Comparison of ENCODE assay signal across 8 mouse cellular contexts in genomic region chr16:17553910-17554685, GRCm38 (mm10). TPM values are rescaled to one million over a fixed set of nuclear protein-coding genes. Genes with fewer than 3 reads are reported as not detected.
DNase-seq lines count a peak whose midpoint lies in the region; ATAC-seq and TF ChIP-seq lines count a peak whose summit lies in the region.

No protein-coding gene starts in this region.

- peak; percentile 31 to 57 for DNase-seq in heart, adult 18-20 months
- no peak for DNase-seq in heart, adult 8-10 months (ENCODE audit: low spot score)
- peak; percentile 83 for DNase-seq in embryo, embryonic 11 days
- peak; percentile 52 for DNase-seq in hindbrain, embryonic 11.5 days (ENCODE audit: low spot score)
- DNase-seq in limb, embryonic 14.5 days (ENCODE audit: low spot score), result peak; percentile 83
- peak; percentile 64 for DNase-seq in midbrain, embryonic 14.5 days
- DNase-seq in thymus, postnatal 0 days (ENCODE audit: low spot score), result peak; percentile 93
- DNase-seq in Muller cell, postnatal 12 days (ENCODE audit: inconsistent ontology term), result no peak

- 0 out of 2 replicates have a peak overlapping the region, but pooled peaks have one; percentile 8 for H3K4me3 ChIP-seq in hindbrain, embryonic 11.5 days (ENCODE audit: low read depth, low read length)
- H3K4me3 ChIP-seq in limb, embryonic 14.5 days (replicated peaks; ENCODE audit: low read length), result peak overlapping the region; percentile 14; the same call in 1 of the 2 replicates
- H3K4me3 ChIP-seq in midbrain, embryonic 14.5 days (replicated peaks; ENCODE audit: low read depth, low read length), result no peak overlapping the region

- no peaks in the 10 kb centered on the region for H3K36me3 ChIP-seq in hindbrain, embryonic 11.5 days (ENCODE audit: control insufficient read depth, insufficient read depth, low read length)
- H3K36me3 ChIP-seq in limb, embryonic 14.5 days (ENCODE audit: control insufficient read depth, insufficient read depth, low read length), result no peaks in the 10 kb centered on the region
- H3K36me3 ChIP-seq in midbrain, embryonic 14.5 days (ENCODE audit: control insufficient read depth, insufficient read depth, low read length), result no peaks in the 10 kb centered on the region

- no peaks in the 10 kb centered on the region for H3K9me3 ChIP-seq in hindbrain, embryonic 11.5 days (ENCODE audit: control insufficient read depth, low read length)
- H3K9me3 ChIP-seq in limb, embryonic 14.5 days (ENCODE audit: control insufficient read depth, low read length), result no peaks in the 10 kb centered on the region
- H3K9me3 ChIP-seq in midbrain, embryonic 14.5 days (ENCODE audit: control insufficient read depth, low read length), result no peaks in the 10 kb centered on the region

- peak; percentile 83 for ATAC-seq in hindbrain, embryonic 11.5 days (ENCODE audit: low FRiP score)
- peak; percentile 87 for ATAC-seq in limb, embryonic 14.5 days (ENCODE audit: low FRiP score, low read depth)
- ATAC-seq in midbrain, embryonic 14.5 days (ENCODE audit: low FRiP score, low TSS enrichment), result peak; percentile 50

- H3K4me1 ChIP-seq in hindbrain, embryonic 11.5 days (replicated peaks; ENCODE audit: control insufficient read depth, insufficient read depth, low read length), result peaks cover 21% of the 10 kb centered on the region
- peaks cover 19% of the 10 kb centered on the region for H3K4me1 ChIP-seq in limb, embryonic 14.5 days (ENCODE audit: control insufficient read depth, insufficient read depth, low read length)
- peaks cover 21% of the 10 kb centered on the region for H3K4me1 ChIP-seq in midbrain, embryonic 14.5 days (ENCODE audit: control insufficient read depth, insufficient read depth, low read length)

- peak overlapping the region; percentile 42 for H3K9ac ChIP-seq in hindbrain, embryonic 11.5 days (ENCODE audit: low read depth, low read length)
- H3K9ac ChIP-seq in limb, embryonic 14.5 days (ENCODE audit: low read depth, low read length, severe bottlenecking), result peak overlapping the region; percentile 3; the same call in 1 of the 2 replicates
- no peak overlapping the region; the same call in 1 of the 2 replicates for H3K9ac ChIP-seq in midbrain, embryonic 14.5 days (replicated peaks; ENCODE audit: low read length)

- no peaks in the 10 kb centered on the region for H3K27me3 ChIP-seq in hindbrain, embryonic 11.5 days (ENCODE audit: control insufficient read depth, insufficient read depth, low read length)
- H3K27me3 ChIP-seq in limb, embryonic 14.5 days (ENCODE audit: control insufficient read depth, insufficient read depth, low read length), result no peaks in the 10 kb centered on the region
- no peaks in the 10 kb centered on the region for H3K27me3 ChIP-seq in midbrain, embryonic 14.5 days (ENCODE audit: control insufficient read depth, insufficient read depth, low read length)

- H3K4me2 ChIP-seq in hindbrain, embryonic 11.5 days (replicated peaks; ENCODE audit: low read depth, low read length), result peak overlapping the region; percentile 42
- H3K4me2 ChIP-seq in limb, embryonic 14.5 days (replicated peaks; ENCODE audit: low read depth, low read length, severe bottlenecking), result peak overlapping the region; percentile 44
- H3K4me2 ChIP-seq in midbrain, embryonic 14.5 days (ENCODE audit: low read length), result peak overlapping the region; percentile 41

- TF ChIP-seq POLR2A in limb, embryonic 14.5 days (IDR thresholded peaks at IDR 0.05; ENCODE audit: borderline replicate concordance, extremely low read depth, insufficient read depth, insufficient read length), result no peak

- 7% methylated on average over 18 of the region's 18 CpGs for WGBS in hindbrain, embryonic 11.5 days
- WGBS in limb, embryonic 14.5 days, result 10% methylated on average over 18 of the region's 18 CpGs
- WGBS in midbrain, embryonic 14.5 days, result 4% methylated on average over 18 of the region's 18 CpGs

- peak overlapping the region; percentile 51 for H3K27ac ChIP-seq in hindbrain, embryonic 11.5 days (ENCODE audit: low read depth, low read length)
- peak overlapping the region; percentile 56; the same call in 1 of the 2 replicates for H3K27ac ChIP-seq in limb, embryonic 14.5 days (replicated peaks; ENCODE audit: low read depth, low read length)
- peak overlapping the region; percentile 20; the same call in 1 of the 2 replicates for H3K27ac ChIP-seq in midbrain, embryonic 14.5 days (replicated peaks; ENCODE audit: low read depth, low read length)

RNA-seq across cellular contexts. Expression of gene Lrrc74b, which starts 6.9 kb away (rescaled TPM):
- not detected for total RNA-seq in heart, adult 18-20 months (2021)
- total RNA-seq in heart, adult 8-10 months (2022), result not detected
- polyA plus RNA-seq in hindbrain, embryonic 11.5 days (2014; fragmentation: Nextera tagmentation; extraction: Ambion mirVana), result 0.52 and 1.1 TPM in 2 replicates
- polyA plus RNA-seq in limb, embryonic 14.5 days (2012; rRNA removed), result 0.08 and 0.23 TPM in 2 replicates
- polyA plus RNA-seq in limb, embryonic 14.5 days (2014; fragmentation: Nextera tagmentation; extraction: Ambion mirVana), result 0.29 TPM in 1 of 2 replicates, not detected in the other
- polyA plus RNA-seq in midbrain, embryonic 14.5 days (2014; fragmentation: Nextera tagmentation; extraction: Ambion mirVana), result 0.66 and 0.95 TPM in 2 replicates
- polyA plus RNA-seq in thymus, postnatal 0 days (2015; fragmentation: Nextera tagmentation; extraction: Ambion mirVana), result 0.20 and 0.36 TPM in 2 replicates

RNA-seq across cellular contexts. Expression of gene P2rx6, which starts 7.6 kb away (rescaled TPM):
- total RNA-seq in heart, adult 18-20 months (2021), result 1 to 10 TPM; 1.8 TPM
- total RNA-seq in heart, adult 8-10 months (2022), result 1 to 10 TPM; 1.1 to 2.9 (median 2.0) TPM
- polyA plus RNA-seq in hindbrain, embryonic 11.5 days (2014; fragmentation: Nextera tagmentation; extraction: Ambion mirVana), result 0.49 and 0.63 TPM in 2 replicates
- polyA plus RNA-seq in limb, embryonic 14.5 days (2012; rRNA removed), result 0.92 and 0.99 TPM in 2 replicates
- 0.47 and 0.82 TPM in 2 replicates for polyA plus RNA-seq in limb, embryonic 14.5 days (2014; fragmentation: Nextera tagmentation; extraction: Ambion mirVana)
- polyA plus RNA-seq in midbrain, embryonic 14.5 days (2014; fragmentation: Nextera tagmentation; extraction: Ambion mirVana), result 1.5 and 1.9 TPM in 2 replicates
- 1.4 and 2.0 TPM in 2 replicates for polyA plus RNA-seq in thymus, postnatal 0 days (2015; fragmentation: Nextera tagmentation; extraction: Ambion mirVana)

RNA-seq across cellular contexts. Expression of gene Thap7, which starts 23.2 kb away (rescaled TPM):
- total RNA-seq in heart, adult 18-20 months (2021), result 10 to 100 TPM; 13.5 to 13.6 TPM
- total RNA-seq in heart, adult 8-10 months (2022), result 10 to 100 TPM; 16.6 to 18.5 (median 17.6) TPM
- 47.6 and 49.3 TPM in 2 replicates for polyA plus RNA-seq in hindbrain, embryonic 11.5 days (2014; fragmentation: Nextera tagmentation; extraction: Ambion mirVana)
- 91.9 and 104 TPM in 2 replicates for polyA plus RNA-seq in limb, embryonic 14.5 days (2012; rRNA removed)
- polyA plus RNA-seq in limb, embryonic 14.5 days (2014; fragmentation: Nextera tagmentation; extraction: Ambion mirVana), result 60.0 and 63.2 TPM in 2 replicates
- polyA plus RNA-seq in midbrain, embryonic 14.5 days (2014; fragmentation: Nextera tagmentation; extraction: Ambion mirVana), result 59.5 and 62.1 TPM in 2 replicates
- polyA plus RNA-seq in thymus, postnatal 0 days (2015; fragmentation: Nextera tagmentation; extraction: Ambion mirVana), result 79.7 and 81.0 TPM in 2 replicates

RNA-seq across cellular contexts. Expression of gene Slc7a4, which starts 28.9 kb away (rescaled TPM):
- total RNA-seq in heart, adult 18-20 months (2021), result 1 to 10 TPM; 4.2 to 4.3 TPM
- total RNA-seq in heart, adult 8-10 months (2022), result 1 to 10 TPM; 1.8 to 6.4 (median 3.1) TPM
- 1.9 and 2.1 TPM in 2 replicates for polyA plus RNA-seq in hindbrain, embryonic 11.5 days (2014; fragmentation: Nextera tagmentation; extraction: Ambion mirVana)
- 7.7 and 14.2 TPM in 2 replicates for polyA plus RNA-seq in limb, embryonic 14.5 days (2012; rRNA removed)
- 8.0 and 8.2 TPM in 2 replicates for polyA plus RNA-seq in limb, embryonic 14.5 days (2014; fragmentation: Nextera tagmentation; extraction: Ambion mirVana)
- polyA plus RNA-seq in midbrain, embryonic 14.5 days (2014; fragmentation: Nextera tagmentation; extraction: Ambion mirVana), result 25.0 and 32.4 TPM in 2 replicates
- polyA plus RNA-seq in thymus, postnatal 0 days (2015; fragmentation: Nextera tagmentation; extraction: Ambion mirVana), result 1.5 and 2.1 TPM in 2 replicates

RNA-seq across cellular contexts. Expression of gene Lztr1, which starts 45.6 kb away (rescaled TPM):
- total RNA-seq in heart, adult 18-20 months (2021), result 10 to 100 TPM; 31.8 to 32.1 TPM
- 10 to 100 TPM; 26.0 to 37.0 (median 29.7) TPM for total RNA-seq in heart, adult 8-10 months (2022)
- polyA plus RNA-seq in hindbrain, embryonic 11.5 days (2014; fragmentation: Nextera tagmentation; extraction: Ambion mirVana), result 85.3 and 85.8 TPM in 2 replicates
- polyA plus RNA-seq in limb, embryonic 14.5 days (2012; rRNA removed), result 246 and 336 TPM in 2 replicates
- 82.6 and 87.6 TPM in 2 replicates for polyA plus RNA-seq in limb, embryonic 14.5 days (2014; fragmentation: Nextera tagmentation; extraction: Ambion mirVana)
- 117 and 121 TPM in 2 replicates for polyA plus RNA-seq in midbrain, embryonic 14.5 days (2014; fragmentation: Nextera tagmentation; extraction: Ambion mirVana)
- 30.9 and 36.4 TPM in 2 replicates for polyA plus RNA-seq in thymus, postnatal 0 days (2015; fragmentation: Nextera tagmentation; extraction: Ambion mirVana)

Comparison
In these comparisons a context has a peak if more than half of its experiments do, and no peak if none do; other contexts are left out.
1. DNase-seq: peak in heart, adult 18-20 months (2 of 2), embryo, embryonic 11 days (single experiment), hindbrain, embryonic 11.5 days (single experiment), limb, embryonic 14.5 days (single experiment), midbrain, embryonic 14.5 days (single experiment) and thymus, postnatal 0 days (single experiment); none in heart, adult 8-10 months (single experiment) and Muller cell, postnatal 12 days (single experiment).
2. Peak in every context shown above with its lines, with median percentiles within 50 percentile points of each other: ATAC-seq, H3K27ac ChIP-seq and H3K4me2 ChIP-seq.